Mouse (Mus musculus): Measurements from ENCODE around the gene Dbh. TPM values are rescaled to one million over a fixed set of nuclear protein-coding genes. Genes with fewer than 3 reads are reported as not detected.

The Dbh gene
- polyA plus RNA-seq, 1 experiment from 2014 or later = 0.28 TPM

DNA sequence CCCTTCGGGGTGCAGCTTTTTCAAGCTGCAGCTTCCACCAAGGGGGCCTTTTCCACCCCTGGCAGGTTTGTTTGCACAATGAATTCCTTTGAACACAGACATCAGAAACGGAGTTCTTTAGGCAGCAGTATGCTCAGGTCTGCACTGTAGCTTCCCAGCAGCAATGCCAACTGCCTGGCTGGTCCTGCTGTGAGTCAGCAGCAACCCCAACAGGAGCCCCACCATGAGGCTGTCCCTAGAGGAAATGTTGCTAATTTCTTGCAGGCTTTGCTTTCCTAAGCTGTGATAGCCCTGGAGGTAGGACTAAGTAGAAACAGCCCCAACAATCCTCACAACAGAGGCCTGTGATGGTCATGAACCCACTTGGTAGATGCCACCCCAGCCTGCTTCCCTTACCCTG, 2.0 kb downstream of the Dbh start:
- H3K27ac ChIP-seq (replicated peaks; ENCODE audit: low read depth, low read length) = no peak overlapping the region
- no peaks in the 10 kb centered on the region for H3K9me3 ChIP-seq (replicated peaks; ENCODE audit: control insufficient read depth, low read length)
- DNase-seq (ENCODE audit: low spot score) = peak; percentile 63
- H3K36me3 ChIP-seq (replicated peaks; ENCODE audit: control insufficient read depth, insufficient read depth, low read depth, low read length) = no peaks in the 10 kb centered on the region
- H3K27me3 ChIP-seq (ENCODE audit: control insufficient read depth, insufficient read depth, low read length) = no peaks in the 10 kb centered on the region; the same call in 1 of the 2 replicates
- no peak overlapping the region for H3K9ac ChIP-seq (replicated peaks; ENCODE audit: low read length)
- WGBS = 7% methylated on average over 2 of the region's 2 CpGs
- H3K4me2 ChIP-seq (ENCODE audit: low read depth, low read length) = no peak overlapping the region
- ATAC-seq (replicated peaks; ENCODE audit: insufficient number of reproducible peaks, low FRiP score, low TSS enrichment, low read depth) = no peak
- no peaks in the 10 kb centered on the region for H3K4me1 ChIP-seq (ENCODE audit: control insufficient read depth, insufficient read depth, low read length)
- H3K4me3 ChIP-seq (ENCODE audit: low read depth, low read length) = no peak overlapping the region

DNA sequence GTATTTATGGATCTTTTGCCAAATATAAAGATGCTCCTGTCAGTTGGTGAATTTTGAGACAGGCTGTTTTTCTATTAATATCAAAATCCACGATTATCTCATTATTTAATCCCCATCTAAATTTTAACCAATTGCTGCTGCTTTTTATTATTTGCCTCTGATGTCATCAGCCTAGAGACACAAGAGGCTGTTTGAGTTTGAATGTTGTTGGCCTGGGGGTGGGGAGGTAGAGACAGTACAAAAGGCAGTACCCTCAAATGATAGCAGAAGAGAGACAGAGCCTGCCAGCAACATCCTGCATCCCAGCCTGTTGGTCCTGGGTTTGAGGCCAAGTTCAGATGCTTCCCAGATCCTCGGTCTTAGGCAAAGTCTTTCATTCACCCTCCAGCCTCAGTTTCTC, 9.2 kb downstream of the Dbh start:
- ATAC-seq (replicated peaks; ENCODE audit: insufficient number of reproducible peaks, low FRiP score, low TSS enrichment, low read depth) = no peak
- DNase-seq (ENCODE audit: low spot score) = no peak
- WGBS = 77% methylated on average over 2 of the region's 2 CpGs
- no peak overlapping the region for H3K27ac ChIP-seq (replicated peaks; ENCODE audit: low read depth, low read length)
- H3K36me3 ChIP-seq (replicated peaks; ENCODE audit: control insufficient read depth, insufficient read depth, low read depth, low read length) = no peaks in the 10 kb centered on the region
- H3K4me2 ChIP-seq (ENCODE audit: low read depth, low read length) = no peak overlapping the region
- H3K4me1 ChIP-seq (ENCODE audit: control insufficient read depth, insufficient read depth, low read length) = no peaks in the 10 kb centered on the region
- H3K9me3 ChIP-seq (replicated peaks; ENCODE audit: control insufficient read depth, low read length) = no peaks in the 10 kb centered on the region
- H3K9ac ChIP-seq (replicated peaks; ENCODE audit: low read length) = no peak overlapping the region
- H3K27me3 ChIP-seq (ENCODE audit: control insufficient read depth, insufficient read depth, low read length) = no peaks in the 10 kb centered on the region
- H3K4me3 ChIP-seq (ENCODE audit: low read depth, low read length) = no peak overlapping the region

DNA sequence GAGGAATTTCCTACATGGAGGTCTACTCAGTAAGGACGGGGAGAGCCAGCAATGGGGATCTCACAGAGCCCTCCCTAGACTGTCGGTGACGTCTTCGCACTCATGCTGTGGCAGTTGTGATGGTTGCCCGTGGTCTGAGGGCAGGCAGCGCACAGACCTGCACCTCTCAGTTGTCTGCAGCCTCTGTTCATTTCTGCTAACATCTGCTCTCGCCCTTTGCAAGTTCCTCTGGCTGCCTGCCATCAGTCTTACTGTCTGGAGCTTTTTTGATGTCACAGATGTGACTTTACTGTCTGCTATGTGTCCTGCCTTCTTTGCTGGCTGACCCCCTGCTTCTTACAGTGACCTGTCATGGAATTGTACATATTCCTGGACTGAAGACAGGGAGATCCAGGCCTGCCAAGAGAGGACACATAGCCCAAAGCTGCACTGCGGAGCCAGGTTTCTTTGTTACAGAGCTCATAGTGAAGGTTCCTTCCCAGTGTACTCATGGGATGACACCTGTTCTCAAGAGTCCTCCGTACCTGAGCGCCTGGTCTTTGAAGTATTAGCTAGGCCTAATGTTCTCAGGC, 10.7 kb downstream of the Dbh start:
- H3K9ac ChIP-seq (replicated peaks; ENCODE audit: low read length) = no peak overlapping the region
- no peak overlapping the region for H3K27ac ChIP-seq (replicated peaks; ENCODE audit: low read depth, low read length)
- 80% methylated on average over 10 of the region's 10 CpGs for WGBS
- no peak overlapping the region for H3K4me2 ChIP-seq (ENCODE audit: low read depth, low read length)
- no peaks in the 10 kb centered on the region for H3K36me3 ChIP-seq (replicated peaks; ENCODE audit: control insufficient read depth, insufficient read depth, low read depth, low read length)
- ATAC-seq (replicated peaks; ENCODE audit: insufficient number of reproducible peaks, low FRiP score, low TSS enrichment, low read depth) (no peak), DNase-seq (ENCODE audit: low spot score) (no peak)
- no peaks in the 10 kb centered on the region for H3K27me3 ChIP-seq (ENCODE audit: control insufficient read depth, insufficient read depth, low read length)
- no peak overlapping the region for H3K4me3 ChIP-seq (ENCODE audit: low read depth, low read length)
- H3K9me3 ChIP-seq (replicated peaks; ENCODE audit: control insufficient read depth, low read length) = no peaks in the 10 kb centered on the region
- H3K4me1 ChIP-seq (ENCODE audit: control insufficient read depth, insufficient read depth, low read length) = no peaks in the 10 kb centered on the region

DNA sequence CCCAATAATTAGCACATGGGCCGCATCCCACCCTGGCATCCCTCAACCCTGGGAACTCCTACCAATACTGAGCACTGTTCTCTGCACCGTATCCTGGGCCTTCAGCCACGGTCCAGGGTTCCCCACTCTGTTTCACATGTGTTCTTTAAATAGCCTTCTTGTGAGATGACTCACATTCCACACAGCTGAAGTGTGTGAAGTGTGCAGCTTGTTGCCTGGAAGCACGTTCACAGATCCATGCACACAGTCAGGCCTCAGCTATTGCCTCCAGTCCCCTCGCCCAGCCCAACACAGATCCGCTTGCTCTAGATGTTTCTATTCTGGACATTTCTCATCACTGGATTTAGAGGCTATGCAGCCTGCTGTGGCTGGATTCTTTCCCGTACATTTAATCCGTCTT, 14.1 kb downstream of the Dbh start:
- Histone ChIP-seq H3K9me3 (replicated peaks; ENCODE audit: control insufficient read depth, low read length) (no peaks in the 10 kb centered on the region), H3K9ac (replicated peaks; ENCODE audit: low read length) (no peak overlapping the region), H3K4me3 (ENCODE audit: low read depth, low read length) (no peak overlapping the region), H3K27ac (replicated peaks; ENCODE audit: low read depth, low read length) (no peak overlapping the region), H3K4me2 (ENCODE audit: low read depth, low read length) (no peak overlapping the region), H3K4me1 (ENCODE audit: control insufficient read depth, insufficient read depth, low read length) (no peaks in the 10 kb centered on the region), H3K36me3 (replicated peaks; ENCODE audit: control insufficient read depth, insufficient read depth, low read depth, low read length) (no peaks in the 10 kb centered on the region), H3K27me3 (ENCODE audit: control insufficient read depth, insufficient read depth, low read length) (no peaks in the 10 kb centered on the region)
- DNase-seq (ENCODE audit: low spot score) (no peak), ATAC-seq (replicated peaks; ENCODE audit: insufficient number of reproducible peaks, low FRiP score, low TSS enrichment, low read depth) (no peak)
- 81% methylated on average over 8 of the region's 8 CpGs for WGBS

DNA sequence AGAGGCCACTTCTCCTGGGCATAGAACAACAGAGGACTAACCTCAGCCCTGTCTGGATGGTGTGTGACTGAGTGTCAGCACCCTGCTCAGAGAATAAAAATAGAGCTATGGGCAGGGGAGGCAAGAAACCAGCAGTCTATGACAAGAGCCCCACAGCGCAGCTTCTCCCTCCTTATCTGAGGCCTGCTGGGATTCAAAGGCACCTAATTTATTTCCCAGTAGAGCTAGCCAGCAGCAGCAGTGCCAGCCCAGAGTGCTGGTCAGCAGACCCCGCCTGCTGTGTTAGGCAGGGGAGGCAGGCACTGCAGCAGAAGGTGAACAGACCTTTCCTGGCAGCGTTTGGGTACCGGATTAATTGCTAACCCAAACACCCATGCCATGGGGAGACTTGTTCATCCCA, 16.9 kb downstream of the Dbh start:
- WGBS = 60% methylated on average over 4 of the region's 4 CpGs

DNA sequence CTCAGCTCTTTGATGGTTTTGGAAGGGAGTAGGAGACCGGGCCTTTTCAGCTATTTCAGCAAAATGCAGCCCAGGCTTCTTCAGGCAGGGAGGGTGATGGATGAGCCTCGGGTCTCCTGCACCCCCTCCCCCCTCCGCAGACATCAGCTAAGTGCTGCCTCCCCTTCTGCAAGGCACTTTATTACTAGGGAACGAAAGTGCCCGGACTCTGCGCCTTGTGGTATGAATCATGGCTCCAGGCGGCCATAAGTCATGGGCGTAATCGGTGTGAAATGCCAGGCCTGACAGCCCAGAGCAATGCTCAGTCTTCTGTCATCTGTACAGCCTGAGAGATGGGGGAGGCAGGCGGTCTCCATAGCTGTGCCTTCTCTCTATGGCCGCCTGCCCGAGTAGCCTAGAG, 18.7 kb downstream of the Dbh start:
- Histone ChIP-seq H3K4me2 (ENCODE audit: low read depth, low read length) (no peak overlapping the region), H3K27me3 (ENCODE audit: control insufficient read depth, insufficient read depth, low read length) (no peaks in the 10 kb centered on the region), H3K9ac (replicated peaks; ENCODE audit: low read length) (no peak overlapping the region), H3K4me1 (ENCODE audit: control insufficient read depth, insufficient read depth, low read length) (no peaks in the 10 kb centered on the region), H3K9me3 (replicated peaks; ENCODE audit: control insufficient read depth, low read length) (no peaks in the 10 kb centered on the region), H3K4me3 (ENCODE audit: low read depth, low read length) (no peak overlapping the region), H3K27ac (replicated peaks; ENCODE audit: low read depth, low read length) (no peak overlapping the region), H3K36me3 (replicated peaks; ENCODE audit: control insufficient read depth, insufficient read depth, low read depth, low read length) (no peaks in the 10 kb centered on the region)
- WGBS = 81% methylated on average over 12 of the region's 12 CpGs
- DNase-seq (ENCODE audit: low spot score) = no peak
- ATAC-seq (replicated peaks; ENCODE audit: insufficient number of reproducible peaks, low FRiP score, low TSS enrichment, low read depth) = no peak

More for the DNA sequence above, 16.9 kb downstream of the Dbh start:
- Histone ChIP-seq H3K27ac (replicated peaks; ENCODE audit: low read depth, low read length) (no peak overlapping the region), H3K4me3 (ENCODE audit: low read depth, low read length) (no peak overlapping the region), H3K9ac (replicated peaks; ENCODE audit: low read length) (no peak overlapping the region), H3K4me1 (ENCODE audit: control insufficient read depth, insufficient read depth, low read length) (no peaks in the 10 kb centered on the region), H3K27me3 (ENCODE audit: control insufficient read depth, insufficient read depth, low read length) (no peaks in the 10 kb centered on the region), H3K36me3 (replicated peaks; ENCODE audit: control insufficient read depth, insufficient read depth, low read depth, low read length) (no peaks in the 10 kb centered on the region), H3K4me2 (ENCODE audit: low read depth, low read length) (no peak overlapping the region), H3K9me3 (replicated peaks; ENCODE audit: control insufficient read depth, low read length) (no peaks in the 10 kb centered on the region)
- ATAC-seq (replicated peaks; ENCODE audit: insufficient number of reproducible peaks, low FRiP score, low TSS enrichment, low read depth) = no peak
- no peak for DNase-seq (ENCODE audit: low spot score)

DNA sequence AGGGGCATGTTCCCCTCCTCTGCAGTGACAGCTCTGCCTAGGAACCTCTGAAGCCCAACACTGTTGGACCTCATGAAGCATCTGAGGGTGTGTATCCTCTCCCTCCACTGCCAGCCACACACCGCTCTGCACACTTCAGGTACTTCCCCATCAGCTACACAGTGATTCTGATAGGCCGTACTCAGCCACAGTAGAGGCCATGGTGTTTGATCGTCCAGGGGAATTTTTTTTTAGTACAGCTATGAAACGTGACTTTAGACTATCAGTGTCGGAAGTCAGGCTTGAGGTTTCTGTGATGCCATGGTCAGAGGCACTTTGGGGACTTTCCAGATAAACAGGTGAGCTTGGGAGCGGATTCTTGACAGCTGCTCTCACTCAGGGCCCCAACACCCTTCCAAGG, 22.5 kb downstream of the Dbh start:
- H3K4me2 ChIP-seq (ENCODE audit: low read depth, low read length) = no peak overlapping the region
- WGBS = 86% methylated on average over 6 of the region's 6 CpGs
- no peaks in the 10 kb centered on the region for H3K36me3 ChIP-seq (replicated peaks; ENCODE audit: control insufficient read depth, insufficient read depth, low read depth, low read length)
- H3K27ac ChIP-seq (replicated peaks; ENCODE audit: low read depth, low read length) = no peak overlapping the region
- no peak for ATAC-seq (replicated peaks; ENCODE audit: insufficient number of reproducible peaks, low FRiP score, low TSS enrichment, low read depth)
- H3K27me3 ChIP-seq (ENCODE audit: control insufficient read depth, insufficient read depth, low read length) = no peaks in the 10 kb centered on the region
- no peak for DNase-seq (ENCODE audit: low spot score)
- no peak overlapping the region for H3K4me3 ChIP-seq (ENCODE audit: low read depth, low read length)
- H3K9me3 ChIP-seq (replicated peaks; ENCODE audit: control insufficient read depth, low read length) = no peaks in the 10 kb centered on the region
- no peaks in the 10 kb centered on the region for H3K4me1 ChIP-seq (ENCODE audit: control insufficient read depth, insufficient read depth, low read length)
- H3K9ac ChIP-seq (replicated peaks; ENCODE audit: low read length) = no peak overlapping the region

DNA sequence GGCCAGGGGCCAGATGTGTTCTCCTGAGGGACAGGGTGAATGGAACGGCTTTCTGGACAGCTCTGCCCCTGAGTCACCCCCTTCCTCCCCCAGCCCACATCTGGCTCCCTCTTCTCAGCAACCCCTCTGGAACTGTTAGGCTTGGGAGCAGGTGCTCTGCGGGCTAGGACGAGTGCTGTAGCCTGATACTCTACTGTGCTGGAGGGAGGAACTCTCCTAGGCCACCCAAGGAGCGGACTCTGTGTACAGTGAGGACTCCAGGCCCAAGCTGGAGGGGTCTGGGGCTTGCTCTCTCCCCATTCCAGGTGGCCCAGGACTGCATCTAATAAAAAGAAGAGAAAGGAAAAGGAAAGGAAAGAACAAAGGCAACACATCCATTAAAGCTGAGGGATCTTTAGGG, 25.0 kb downstream of the Dbh start:
- Histone ChIP-seq H3K9ac (replicated peaks; ENCODE audit: low read length) (no peak overlapping the region), H3K4me3 (ENCODE audit: low read depth, low read length) (no peak overlapping the region), H3K27ac (replicated peaks; ENCODE audit: low read depth, low read length) (no peak overlapping the region), H3K9me3 (replicated peaks; ENCODE audit: control insufficient read depth, low read length) (no peaks in the 10 kb centered on the region), H3K4me1 (ENCODE audit: control insufficient read depth, insufficient read depth, low read length) (no peaks in the 10 kb centered on the region), H3K36me3 (replicated peaks; ENCODE audit: control insufficient read depth, insufficient read depth, low read depth, low read length) (no peaks in the 10 kb centered on the region), H3K4me2 (ENCODE audit: low read depth, low read length) (no peak overlapping the region), H3K27me3 (ENCODE audit: control insufficient read depth, insufficient read depth, low read length) (no peaks in the 10 kb centered on the region)
- 35% methylated on average over 4 of the region's 4 CpGs for WGBS
- ATAC-seq (replicated peaks; ENCODE audit: insufficient number of reproducible peaks, low FRiP score, low TSS enrichment, low read depth) = no peak; the same call in 1 of the 2 replicates
- DNase-seq (ENCODE audit: low spot score) = peak; percentile 44

Data from embryonic facial prominence, embryonic 11.5 days (tissue).